Mouse (Mus musculus) layer of hippocampus, adult 9-10 months (tissue): ENCODE results near the gene Krtap1-4.

Experiments
- DNase-seq: peaks from one replicate; pipeline ENCODE4 v3.0.0; 2022; ENCODE audit warnings: low spot score

Gene Krtap1-4

GRCm38 (mm10) chr11:99550765-99551164, 32.7 kb downstream of the Krtap1-4 start, which contains the start of gene Krtap3-3:
TSS of gene Krtap3-3 (minus strand) at chr11:99550865.
- DNase-seq: no peak

GRCm38 (mm10) chr11:99547892-99548291, 35.6 kb downstream of the Krtap1-4 start:
- no peak for DNase-seq

GRCm38 (mm10) chr11:99539721-99540120, 43.7 kb downstream of the Krtap1-4 start:
- DNase-seq: peak; percentile 5
